Mouse (Mus musculus) kidney, embryonic 16.5 days (tissue): ENCODE results near the gene Ccdc110. TPM values are rescaled to one million over a fixed set of nuclear protein-coding genes. Genes with fewer than 3 reads are reported as not detected.

Experiments used
- ATAC-seq: fragments of 200-750 bp; cut with Nextera tagmentation; 2 replicates; pipeline ENCODE4 v1.8.0; 2017; ENCODE audit warnings: moderate TSS enrichment; ENCODE audit not compliant: low FRiP score, low TSS enrichment
- H3K27ac ChIP-seq: fragments of 300-500 bp; sonication (generic); 2 replicates; pipeline ENCODE4 v1.5.1; 2014; ENCODE audit warnings: low read length
- H3K27me3 ChIP-seq: fragments of 300-500 bp; sonication (generic); 2 replicates; pipeline ENCODE4 v1.6.1; 2014; ENCODE audit warnings: low read length, control low read depth, mixed read lengths; ENCODE audit not compliant: insufficient read depth
- H3K36me3 ChIP-seq: fragments of 300-500 bp; sonication (generic); 2 replicates; pipeline ENCODE4 v1.6.1; 2014; ENCODE audit warnings: low read length, control low read depth, mixed read lengths; ENCODE audit not compliant: insufficient read depth
- H3K4me1 ChIP-seq: fragments of 300-500 bp; sonication (generic); 2 replicates; pipeline ENCODE4 v1.6.1; 2014; ENCODE audit warnings: low read length, control low read depth, mixed read lengths; ENCODE audit not compliant: insufficient read depth
- H3K4me2 ChIP-seq: fragments of 300-500 bp; sonication (generic); replicated peaks from 2 replicates; pipeline ENCODE4 v1.6.1; 2014; ENCODE audit warnings: low read depth, low read length
- H3K4me3 ChIP-seq: fragments of 300-500 bp; sonication (generic); 2 replicates; pipeline ENCODE4 v1.5.1; 2014; ENCODE audit warnings: mild to moderate bottlenecking, low read length
- H3K9ac ChIP-seq: fragments of 300-500 bp; sonication (generic); replicated peaks from 2 replicates; pipeline ENCODE4 v1.6.1; 2014; ENCODE audit warnings: low read length
- H3K9me3 ChIP-seq: fragments of 300-500 bp; sonication (generic); 2 replicates; pipeline ENCODE4 v1.6.1; 2016; ENCODE audit warnings: low read length, control low read depth
- WGBS: fragments of 180-500 bp; shearing (Covaris S2); extraction: QIAGEN DNeasy Blood & Tissue Kit; methylation state at CpG from one replicate; pipeline ENCODE4 v1.1.7; 2014; 5-methylcytosine and 5-hydroxymethylcytosine counted together
- polyA plus RNA-seq: library from polyadenylated mRNA; unstranded; fragments of >200 nt; fragmentation: Nextera tagmentation; extraction: Ambion mirVana; gene quantifications from 2 replicates; pipeline ENCODE4 v1.2.1, GENCODE M21; 2015

Ccdc110 gene
- polyA plus RNA-seq: not detected in 2 replicates

GRCm38 (mm10) chr8:45934582-45935014 lies at the start of gene Ccdc110:
Ccdc110 (plus strand) TSS chr8:45934619.
- H3K27ac ChIP-seq: no peak within 1 kb of the TSS
- H3K4me1 ChIP-seq: no peaks in the 10 kb centered on the region
- H3K4me2 ChIP-seq: peak within 1 kb of the TSS; percentile 42
- H3K9ac ChIP-seq: no peak within 1 kb of the TSS; the same call in 1 of the 2 replicates
- peak within 1 kb of the TSS; percentile 18 for H3K4me3 ChIP-seq
- peaks cover 9% of the 10 kb centered on the region for H3K9me3 ChIP-seq
- no peaks in the 10 kb centered on the region for H3K36me3 ChIP-seq
- H3K27me3 ChIP-seq: no peaks in the 10 kb centered on the region
- ATAC-seq: peak; percentile 84
- 4% methylated on average over 23 of the region's 23 CpGs for WGBS

GRCm38 (mm10) chr8:45885202-45885685 lies 49.2 kb upstream of the Ccdc110 start, which contains the start of gene Pdlim3:
Pdlim3 (plus strand) TSS chr8:45885461.
- peak within 1 kb of the TSS; percentile 51 for H3K4me3 ChIP-seq
- no peaks in the 10 kb centered on the region for H3K27me3 ChIP-seq
- H3K36me3 ChIP-seq: no peaks in the 10 kb centered on the region
- under 1% methylated on average over 22 of the region's 22 CpGs for WGBS
- peak within 1 kb of the TSS; percentile 78 for H3K4me2 ChIP-seq
- peaks cover 11% of the 10 kb centered on the region for H3K4me1 ChIP-seq
- H3K9ac ChIP-seq: peak within 1 kb of the TSS; percentile 56
- no peaks in the 10 kb centered on the region for H3K9me3 ChIP-seq
- peak; percentile 96 for ATAC-seq
- H3K27ac ChIP-seq: peak within 1 kb of the TSS; percentile 72; the same call in 1 of the 2 replicates

GRCm38 (mm10) chr8:45885775-45886174 lies 48.6 kb upstream of the Ccdc110 start:
- Histone ChIP-seq H3K27ac (peak overlapping the region; percentile 72; the same call in 1 of the 2 replicates), H3K4me1 (peaks cover 11% of the 10 kb centered on the region), H3K27me3 (no peaks in the 10 kb centered on the region), H3K4me3 (peak overlapping the region; percentile 51), H3K36me3 (no peaks in the 10 kb centered on the region), H3K4me2 (peak overlapping the region; percentile 78), H3K9me3 (no peaks in the 10 kb centered on the region), H3K9ac (peak overlapping the region; percentile 56)
- peak; percentile 56 for ATAC-seq
- 48% methylated on average over 2 of the region's 2 CpGs for WGBS

DNA sequence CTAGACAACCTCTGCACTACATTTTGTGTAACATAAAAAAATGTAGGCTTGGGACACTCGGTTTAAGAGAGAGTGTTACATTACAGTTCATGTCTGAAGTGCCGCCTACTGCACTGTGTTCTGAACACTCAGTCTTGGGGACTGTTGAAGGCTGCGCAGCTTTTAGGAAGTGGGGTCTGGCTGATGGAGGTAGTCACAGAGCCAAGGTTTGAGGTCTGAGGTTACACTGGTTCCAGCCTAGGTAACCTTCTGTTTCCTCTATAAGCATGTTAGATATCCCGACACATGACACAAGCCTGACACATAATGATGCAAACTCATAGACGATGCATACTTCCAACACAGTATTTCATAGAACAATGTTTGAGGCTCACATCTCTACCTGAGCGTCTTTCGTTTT lies 44.7 kb upstream of the Ccdc110 start:
- Histone ChIP-seq H3K9me3 (no peaks in the 10 kb centered on the region), H3K4me3 (no peak overlapping the region), H3K36me3 (no peaks in the 10 kb centered on the region), H3K4me1 (peaks cover 5% of the 10 kb centered on the region), H3K27ac (no peak overlapping the region), H3K9ac (no peak overlapping the region), H3K4me2 (no peak overlapping the region), H3K27me3 (no peaks in the 10 kb centered on the region)
- ATAC-seq: no peak
- 96% methylated on average over 7 of the region's 7 CpGs for WGBS

DNA sequence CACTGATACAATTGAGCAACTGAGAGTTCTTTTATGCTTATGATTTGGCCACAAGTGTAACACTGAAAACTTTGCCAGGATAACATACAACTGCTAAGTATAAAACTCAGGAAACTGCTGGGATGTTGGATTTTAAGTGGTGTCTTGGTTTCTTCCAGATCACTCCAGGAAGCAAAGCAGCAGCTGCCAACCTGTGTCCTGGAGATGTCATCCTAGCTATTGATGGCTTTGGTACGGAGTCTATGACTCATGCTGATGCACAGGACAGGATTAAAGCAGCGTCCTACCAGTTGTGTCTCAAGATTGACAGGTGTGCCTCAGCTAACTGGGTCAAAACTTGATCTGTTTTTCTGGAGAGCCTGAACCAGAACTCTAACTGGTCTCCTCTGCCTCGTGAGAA lies 37.8 kb upstream of the Ccdc110 start:
- ATAC-seq: no peak
- no peaks in the 10 kb centered on the region for H3K36me3 ChIP-seq
- no peak overlapping the region for H3K4me2 ChIP-seq
- no peaks in the 10 kb centered on the region for H3K27me3 ChIP-seq
- no peak overlapping the region for H3K9ac ChIP-seq
- H3K27ac ChIP-seq: no peak overlapping the region
- 0 out of 2 replicates have a peak, but pooled peaks cover 4% of the 10 kb centered on the region for H3K9me3 ChIP-seq
- 77% methylated on average over 3 of the region's 3 CpGs for WGBS
- no peak overlapping the region for H3K4me3 ChIP-seq
- H3K4me1 ChIP-seq: no peaks in the 10 kb centered on the region

GRCm38 (mm10) chr8:45899783-45900182 lies 34.6 kb upstream of the Ccdc110 start:
- 0 out of 2 replicates have a peak, but pooled peaks cover 3% of the 10 kb centered on the region for H3K4me1 ChIP-seq
- no peaks in the 10 kb centered on the region for H3K27me3 ChIP-seq
- H3K4me2 ChIP-seq: no peak overlapping the region
- H3K9ac ChIP-seq: no peak overlapping the region
- H3K9me3 ChIP-seq: 0 out of 2 replicates have a peak, but pooled peaks cover 4% of the 10 kb centered on the region
- H3K27ac ChIP-seq: no peak overlapping the region
- H3K36me3 ChIP-seq: no peaks in the 10 kb centered on the region
- no peak overlapping the region for H3K4me3 ChIP-seq
- no peak for ATAC-seq
- WGBS: 93% methylated on average over 3 of the region's 3 CpGs

DNA sequence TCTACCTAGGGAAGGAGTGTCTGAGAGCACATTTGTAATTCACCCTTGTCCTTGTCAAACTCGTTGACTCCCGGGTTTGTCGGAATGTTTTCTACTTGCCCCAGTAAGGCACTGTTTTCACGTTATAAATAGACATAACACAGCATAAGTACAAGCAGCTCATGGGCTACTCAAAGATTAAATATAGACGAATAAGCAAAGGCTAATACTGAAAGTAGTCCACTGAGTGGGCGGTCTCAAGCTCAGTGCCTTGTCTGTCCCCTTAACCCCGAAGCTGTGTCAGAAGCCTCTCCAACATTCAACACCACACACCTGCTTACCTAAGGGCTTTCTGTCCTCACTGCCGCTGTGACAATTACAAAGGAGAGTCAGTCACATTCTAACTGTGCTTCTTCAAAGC lies 32.8 kb upstream of the Ccdc110 start:
- no peak for ATAC-seq
- 79% methylated on average over 8 of the region's 8 CpGs for WGBS
- 0 out of 2 replicates have a peak, but pooled peaks cover 3% of the 10 kb centered on the region for H3K4me1 ChIP-seq
- no peaks in the 10 kb centered on the region for H3K9me3 ChIP-seq
- no peaks in the 10 kb centered on the region for H3K27me3 ChIP-seq
- H3K9ac ChIP-seq: no peak overlapping the region
- no peak overlapping the region for H3K27ac ChIP-seq
- H3K4me2 ChIP-seq: no peak overlapping the region
- H3K36me3 ChIP-seq: no peaks in the 10 kb centered on the region
- H3K4me3 ChIP-seq: no peak overlapping the region

DNA sequence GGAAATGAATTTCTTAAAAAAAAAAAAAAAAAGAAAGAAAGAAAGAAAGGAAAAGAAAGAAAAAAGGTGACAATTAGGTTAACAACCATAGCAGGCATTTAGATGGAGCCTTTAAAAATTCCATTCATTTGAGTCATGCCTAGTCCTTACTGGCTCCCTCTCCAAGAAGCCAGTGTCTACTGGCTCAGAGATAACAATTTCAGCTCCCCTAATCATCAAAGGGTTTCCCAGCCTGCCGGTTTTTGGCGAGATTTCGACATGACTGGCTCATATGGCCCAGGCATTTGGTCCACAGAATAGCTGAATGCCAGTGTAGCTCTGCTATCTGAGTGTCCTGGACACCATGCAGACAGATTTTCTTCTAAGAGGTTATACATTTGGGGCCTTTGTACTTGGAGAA lies 30.8 kb upstream of the Ccdc110 start:
- no peaks in the 10 kb centered on the region for H3K36me3 ChIP-seq
- no peak for ATAC-seq
- 25% methylated on average over 3 of the region's 3 CpGs for WGBS
- H3K4me1 ChIP-seq: 0 out of 2 replicates have a peak, but pooled peaks cover 3% of the 10 kb centered on the region
- no peak overlapping the region for H3K9ac ChIP-seq
- H3K27me3 ChIP-seq: no peaks in the 10 kb centered on the region
- H3K4me2 ChIP-seq: no peak overlapping the region
- H3K4me3 ChIP-seq: no peak overlapping the region
- H3K27ac ChIP-seq: no peak overlapping the region
- no peaks in the 10 kb centered on the region for H3K9me3 ChIP-seq

- Histone ChIP-seq H3K4me2 (no peak overlapping the region), H3K9ac (no peak overlapping the region), H3K27ac (no peak overlapping the region), H3K9me3 (no peaks in the 10 kb centered on the region), H3K4me1 (peaks cover 6% of the 10 kb centered on the region; the same call in 1 of the 2 replicates), H3K4me3 (no peak overlapping the region), H3K27me3 (no peaks in the 10 kb centered on the region), H3K36me3 (no peaks in the 10 kb centered on the region)
- WGBS: 75% methylated on average over 7 of the region's 7 CpGs
- no peak for ATAC-seq
These were observed 28.7 kb upstream of the Ccdc110 start for GRCm38 (mm10) chr8:45905591-45906250.

GRCm38 (mm10) chr8:45906251-45906619 lies 28.2 kb upstream of the Ccdc110 start:
- Histone ChIP-seq H3K4me3 (no peak overlapping the region), H3K9me3 (no peaks in the 10 kb centered on the region), H3K27me3 (no peaks in the 10 kb centered on the region), H3K36me3 (no peaks in the 10 kb centered on the region), H3K4me1 (peaks cover 6% of the 10 kb centered on the region; the same call in 1 of the 2 replicates), H3K4me2 (no peak overlapping the region), H3K9ac (no peak overlapping the region), H3K27ac (no peak overlapping the region)
- no peak for ATAC-seq
- WGBS: 91% methylated on average over 4 of the region's 4 CpGs
